Comparison of ENCODE assay signal across 8 mouse cellular contexts in genomic region chr13:67332877-67333276, GRCm38 (mm10). TPM values are rescaled to one million over a fixed set of nuclear protein-coding genes. Genes with fewer than 3 reads are reported as not detected.
DNase-seq lines count a peak whose midpoint lies in the region; ATAC-seq and TF ChIP-seq lines count a peak whose summit lies in the region.

No protein-coding gene starts in this region.

- peak overlapping the region; percentile 69 for H3K4me3 ChIP-seq in erythroblast, embryonic 14.5 days (replicated peaks)
- H3K4me3 ChIP-seq in C2C12 (ENCODE audit: insufficient read depth, poor library complexity, severe bottlenecking), result peak overlapping the region; percentile 37
- peak overlapping the region; percentile 59 for H3K4me3 ChIP-seq in embryonic facial prominence, embryonic 14.5 days (ENCODE audit: low read depth, low read length)
- peak overlapping the region; percentile 61 for H3K4me3 ChIP-seq in limb, embryonic 10.5 days
- H3K4me3 ChIP-seq in neural tube, embryonic 12.5 days, result peak overlapping the region; percentile 45

- ATAC-seq in erythroblast, adult 5-6 weeks (replicated peaks; ENCODE audit: low FRiP score, poor library complexity, severe bottlenecking), result no peak
- ATAC-seq in embryonic facial prominence, embryonic 14.5 days (ENCODE audit: low read depth), result peak; percentile 69
- ATAC-seq in neural tube, embryonic 12.5 days (ENCODE audit: low FRiP score, low read depth), result peak; percentile 45

- 0 out of 2 replicates have a peak, but pooled peaks cover 3% of the 10 kb centered on the region for H3K9me3 ChIP-seq in erythroblast, embryonic 14.5 days (ENCODE audit: control insufficient read depth, low read length)
- no peaks in the 10 kb centered on the region for H3K9me3 ChIP-seq in embryonic facial prominence, embryonic 14.5 days (ENCODE audit: control insufficient read depth, low read length)
- no peaks in the 10 kb centered on the region for H3K9me3 ChIP-seq in limb, embryonic 10.5 days (replicated peaks)
- no peaks in the 10 kb centered on the region for H3K9me3 ChIP-seq in neural tube, embryonic 12.5 days

- DNase-seq in embryonic facial prominence, embryonic 14.5 days (ENCODE audit: low spot score), result peak; percentile 30
- no peak for DNase-seq in limb, embryonic 10.5 days (ENCODE audit: low spot score)
- DNase-seq in retina, postnatal 1 day, result no peak
- DNase-seq in right cerebral cortex, adult 18-20 months, result no peak

- H3K4me1 ChIP-seq in erythroblast, embryonic 14.5 days (ENCODE audit: control insufficient read depth), result peaks cover 12% of the 10 kb centered on the region
- H3K4me1 ChIP-seq in embryonic facial prominence, embryonic 14.5 days (ENCODE audit: control insufficient read depth, insufficient read depth, low read length), result peaks cover 5% of the 10 kb centered on the region; the same call in 1 of the 2 replicates
- peaks cover 5% of the 10 kb centered on the region for H3K4me1 ChIP-seq in limb, embryonic 10.5 days
- H3K4me1 ChIP-seq in neural tube, embryonic 12.5 days, result peaks cover 3% of the 10 kb centered on the region; the same call in 1 of the 2 replicates

- no peak overlapping the region for H3ac ChIP-seq in C2C12 (ENCODE audit: control insufficient read depth, insufficient read length, low read depth)

- TF ChIP-seq CTCF in C2C12 (IDR thresholded peaks at IDR 0.05; ENCODE audit: control insufficient read depth, insufficient read depth, insufficient read length), result no peak

- no peaks in the 10 kb centered on the region for H3K79me3 ChIP-seq in C2C12 (ENCODE audit: low read depth)

- H3K4me2 ChIP-seq in embryonic facial prominence, embryonic 14.5 days (ENCODE audit: low read depth, low read length), result peak overlapping the region; percentile 60
- H3K4me2 ChIP-seq in neural tube, embryonic 12.5 days (replicated peaks), result peak overlapping the region; percentile 68

- peak overlapping the region; percentile 61 for H3K9ac ChIP-seq in embryonic facial prominence, embryonic 14.5 days (ENCODE audit: low read depth, low read length)
- H3K9ac ChIP-seq in neural tube, embryonic 12.5 days, result peak overlapping the region; percentile 55

- no peaks in the 10 kb centered on the region for H3K79me2 ChIP-seq in C2C12 (ENCODE audit: control insufficient read depth, insufficient read depth)

- H3K27me3 ChIP-seq in erythroblast, embryonic 14.5 days (ENCODE audit: control insufficient read depth), result no peaks in the 10 kb centered on the region
- H3K27me3 ChIP-seq in C2C12 (ENCODE audit: control insufficient read depth, insufficient read depth, insufficient read length), result no peaks in the 10 kb centered on the region
- H3K27me3 ChIP-seq in embryonic facial prominence, embryonic 14.5 days (replicated peaks; ENCODE audit: control insufficient read depth, insufficient read depth, low read length), result no peaks in the 10 kb centered on the region
- no peaks in the 10 kb centered on the region for H3K27me3 ChIP-seq in limb, embryonic 10.5 days (ENCODE audit: low read depth, poor library complexity, severe bottlenecking)
- H3K27me3 ChIP-seq in neural tube, embryonic 12.5 days (replicated peaks), result no peaks in the 10 kb centered on the region

- no peaks in the 10 kb centered on the region for H3K36me3 ChIP-seq in erythroblast, embryonic 14.5 days (ENCODE audit: control insufficient read depth)
- no peaks in the 10 kb centered on the region for H3K36me3 ChIP-seq in C2C12 (ENCODE audit: control insufficient read depth, insufficient read depth)
- H3K36me3 ChIP-seq in embryonic facial prominence, embryonic 14.5 days (ENCODE audit: control insufficient read depth, insufficient read depth, low read length), result no peaks in the 10 kb centered on the region
- no peaks in the 10 kb centered on the region for H3K36me3 ChIP-seq in limb, embryonic 10.5 days
- no peaks in the 10 kb centered on the region for H3K36me3 ChIP-seq in neural tube, embryonic 12.5 days

- WGBS in embryonic facial prominence, embryonic 14.5 days, result 75% methylated on average over 1 of the region's 1 CpGs
- WGBS in limb, embryonic 10.5 days, result 80% methylated on average over 1 of the region's 1 CpGs
- 76% methylated on average over 1 of the region's 1 CpGs for WGBS in neural tube, embryonic 12.5 days

- H3K27ac ChIP-seq in embryonic facial prominence, embryonic 14.5 days (replicated peaks; ENCODE audit: low read depth, low read length), result peak overlapping the region; percentile 79
- H3K27ac ChIP-seq in limb, embryonic 10.5 days, result peak overlapping the region; percentile 83
- no peak overlapping the region for H3K27ac ChIP-seq in neural tube, embryonic 12.5 days

TF ChIP-seq in C2C12, 6 proteins besides CTCF, POLR2A, EP300 and RAD21:
- TF ChIP-seq USF1 (IDR thresholded peaks at IDR 0.05; ENCODE audit: low read depth), result no peak
- TF ChIP-seq CEBPB (IDR thresholded peaks at IDR 0.05; ENCODE audit: low read depth), result no peak
- no peak for TF ChIP-seq MAX (IDR thresholded peaks at IDR 0.05)
- TF ChIP-seq MYOG (IDR thresholded peaks at IDR 0.05; ENCODE audit: control insufficient read depth, extremely low read depth, insufficient read length), result no peak
- TF ChIP-seq FOSL1 (IDR thresholded peaks at IDR 0.05; ENCODE audit: insufficient read depth, low read length, poor library complexity, severe bottlenecking), result no peak
- TF ChIP-seq MYOD1 (IDR thresholded peaks at IDR 0.05; ENCODE audit: control insufficient read depth, insufficient read length, low read depth), result no peak

RNA-seq across cellular contexts. Expression of gene Zfp595, which starts 0.5 kb away (rescaled TPM):
- polyA plus RNA-seq in erythroblast, embryonic 14.5 days (2012), result 0.02 TPM in 1 of 2 replicates, not detected in the other
- total RNA-seq in erythroblast, adult 5-6 weeks (2015; ENCODE audit: low replicate concordance), result 4.0 and 5.0 TPM in 2 replicates
- 2.0 and 7.8 TPM in 2 replicates for total RNA-seq in erythroblast, adult 5-6 weeks (2017; ENCODE audit: low replicate concordance)
- polyA plus RNA-seq in C2C12 (2012; fragmentation: generic; extraction: Trizol), result 0.54 TPM
- polyA plus RNA-seq in embryonic facial prominence, embryonic 14.5 days (2014; fragmentation: Nextera tagmentation; extraction: Ambion mirVana), result 3.1 and 3.2 TPM in 2 replicates
- polyA plus RNA-seq in limb, embryonic 10.5 days (2016; fragmentation: Nextera tagmentation; extraction: Ambion mirVana), result 1.4 and 1.7 TPM in 2 replicates
- polyA plus RNA-seq in neural tube, embryonic 12.5 days (2016; fragmentation: Nextera tagmentation; extraction: Ambion mirVana), result 1.7 and 2.0 TPM in 2 replicates

RNA-seq across cellular contexts. Expression of gene Zfp457, which starts 26.6 kb away (rescaled TPM):
- not detected in 2 replicates for polyA plus RNA-seq in erythroblast, embryonic 14.5 days (2012)
- not detected in 2 replicates for total RNA-seq in erythroblast, adult 5-6 weeks (2015; ENCODE audit: low replicate concordance)
- total RNA-seq in erythroblast, adult 5-6 weeks (2017; ENCODE audit: low replicate concordance), result 0.56 TPM in 1 of 2 replicates, not detected in the other
- polyA plus RNA-seq in C2C12 (2012; fragmentation: generic; extraction: Trizol), result 0.12 TPM
- 0.68 and 0.83 TPM in 2 replicates for polyA plus RNA-seq in embryonic facial prominence, embryonic 14.5 days (2014; fragmentation: Nextera tagmentation; extraction: Ambion mirVana)
- 0.24 and 0.50 TPM in 2 replicates for polyA plus RNA-seq in limb, embryonic 10.5 days (2016; fragmentation: Nextera tagmentation; extraction: Ambion mirVana)
- 0.68 and 0.91 TPM in 2 replicates for polyA plus RNA-seq in neural tube, embryonic 12.5 days (2016; fragmentation: Nextera tagmentation; extraction: Ambion mirVana)

RNA-seq across cellular contexts. Expression of gene Gm28044, which starts 27.5 kb away (rescaled TPM):
- polyA plus RNA-seq in erythroblast, embryonic 14.5 days (2012), result not detected in 2 replicates
- total RNA-seq in erythroblast, adult 5-6 weeks (2015; ENCODE audit: low replicate concordance), result not detected in 2 replicates
- total RNA-seq in erythroblast, adult 5-6 weeks (2017; ENCODE audit: low replicate concordance), result not detected in 2 replicates
- polyA plus RNA-seq in C2C12 (2012; fragmentation: generic; extraction: Trizol), result 0.90 TPM
- not detected in 2 replicates for polyA plus RNA-seq in embryonic facial prominence, embryonic 14.5 days (2014; fragmentation: Nextera tagmentation; extraction: Ambion mirVana)
- not detected in 2 replicates for polyA plus RNA-seq in limb, embryonic 10.5 days (2016; fragmentation: Nextera tagmentation; extraction: Ambion mirVana)
- polyA plus RNA-seq in neural tube, embryonic 12.5 days (2016; fragmentation: Nextera tagmentation; extraction: Ambion mirVana), result not detected in 2 replicates

RNA-seq across cellular contexts. Expression of gene Zfp953, which starts 27.5 kb away (rescaled TPM):
- polyA plus RNA-seq in erythroblast, embryonic 14.5 days (2012), result 0.01 TPM in 1 of 2 replicates, not detected in the other
- total RNA-seq in erythroblast, adult 5-6 weeks (2015; ENCODE audit: low replicate concordance), result 3.1 and 5.0 TPM in 2 replicates
- 6.8 and 7.6 TPM in 2 replicates for total RNA-seq in erythroblast, adult 5-6 weeks (2017; ENCODE audit: low replicate concordance)
- 0.16 TPM for polyA plus RNA-seq in C2C12 (2012; fragmentation: generic; extraction: Trizol)
- 0.94 and 1.4 TPM in 2 replicates for polyA plus RNA-seq in embryonic facial prominence, embryonic 14.5 days (2014; fragmentation: Nextera tagmentation; extraction: Ambion mirVana)
- polyA plus RNA-seq in limb, embryonic 10.5 days (2016; fragmentation: Nextera tagmentation; extraction: Ambion mirVana), result 0.93 and 1.2 TPM in 2 replicates
- 0.66 and 0.93 TPM in 2 replicates for polyA plus RNA-seq in neural tube, embryonic 12.5 days (2016; fragmentation: Nextera tagmentation; extraction: Ambion mirVana)

RNA-seq across cellular contexts. Expression of gene Gm28041, which starts 42.7 kb away (rescaled TPM):
- not detected in 2 replicates for polyA plus RNA-seq in erythroblast, embryonic 14.5 days (2012)
- not detected in 2 replicates for total RNA-seq in erythroblast, adult 5-6 weeks (2015; ENCODE audit: low replicate concordance)
- not detected in 2 replicates for total RNA-seq in erythroblast, adult 5-6 weeks (2017; ENCODE audit: low replicate concordance)
- polyA plus RNA-seq in C2C12 (2012; fragmentation: generic; extraction: Trizol), result 0.88 TPM
- polyA plus RNA-seq in embryonic facial prominence, embryonic 14.5 days (2014; fragmentation: Nextera tagmentation; extraction: Ambion mirVana), result 0.46 TPM in 1 of 2 replicates, not detected in the other
- polyA plus RNA-seq in limb, embryonic 10.5 days (2016; fragmentation: Nextera tagmentation; extraction: Ambion mirVana), result 0.35 TPM in 1 of 2 replicates, not detected in the other
- not detected in 2 replicates for polyA plus RNA-seq in neural tube, embryonic 12.5 days (2016; fragmentation: Nextera tagmentation; extraction: Ambion mirVana)
